Mouse (Mus musculus) kidney, adult 9 months (tissue): Measurements from ENCODE around the gene Nfkbid.

Experiments used
- DNase-seq: peaks from one replicate; pipeline ENCODE4 v3.0.0; 2022

Nfkbid gene

GRCm38 (mm10) chr7:30430191-30430590, 8.7 kb downstream of the Nfkbid start:
- DNase-seq, result no peak

DNA sequence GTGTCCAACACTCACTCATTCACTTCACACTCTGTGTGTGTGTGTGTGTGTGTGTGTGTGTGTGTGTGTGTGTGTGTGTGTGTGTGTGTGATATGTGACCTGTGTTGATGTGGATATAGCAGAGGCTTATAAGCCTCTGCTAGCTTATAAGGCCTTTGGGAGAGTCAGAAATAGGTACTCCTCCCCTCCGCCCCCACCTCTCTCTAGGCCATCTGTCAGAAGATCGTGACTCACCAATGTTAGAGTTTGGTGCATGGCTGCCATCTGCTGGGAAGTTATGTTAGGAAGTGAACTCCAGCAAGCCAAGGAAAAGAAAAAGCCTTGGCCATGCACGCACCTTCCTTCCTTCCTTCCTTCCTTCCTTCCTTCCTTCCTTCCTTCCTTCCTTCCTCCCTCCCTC, 10.3 kb downstream of the Nfkbid start:
- DNase-seq, result peak; percentile 67

- DNase-seq, result peak; percentile 49
Observed at GRCm38 (mm10) chr7:30434238-30434637, 12.7 kb downstream of the Nfkbid start.

DNA sequence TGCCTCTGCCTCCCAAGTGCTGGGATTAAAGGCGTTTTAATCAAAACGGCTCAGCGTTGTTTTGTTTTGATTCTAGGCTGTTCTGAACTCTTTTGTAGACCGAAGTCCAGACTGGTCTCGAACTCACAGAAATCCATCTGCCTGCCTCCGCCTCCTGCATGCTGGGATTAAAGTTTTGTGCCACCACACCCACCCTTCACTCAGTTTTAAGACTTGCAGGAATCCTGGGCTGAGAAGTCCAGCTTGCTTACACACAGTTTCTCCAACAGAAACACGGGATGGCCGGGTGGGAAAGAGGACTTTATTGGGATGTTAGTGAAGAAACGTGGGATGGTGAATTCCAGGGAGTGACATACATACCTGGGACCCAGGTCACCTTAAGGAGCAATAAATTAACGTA, 13.2 kb downstream of the Nfkbid start:
- no peak for DNase-seq

GRCm38 (mm10) chr7:30435156-30435555, 13.6 kb downstream of the Nfkbid start:
- DNase-seq, result no peak

DNA sequence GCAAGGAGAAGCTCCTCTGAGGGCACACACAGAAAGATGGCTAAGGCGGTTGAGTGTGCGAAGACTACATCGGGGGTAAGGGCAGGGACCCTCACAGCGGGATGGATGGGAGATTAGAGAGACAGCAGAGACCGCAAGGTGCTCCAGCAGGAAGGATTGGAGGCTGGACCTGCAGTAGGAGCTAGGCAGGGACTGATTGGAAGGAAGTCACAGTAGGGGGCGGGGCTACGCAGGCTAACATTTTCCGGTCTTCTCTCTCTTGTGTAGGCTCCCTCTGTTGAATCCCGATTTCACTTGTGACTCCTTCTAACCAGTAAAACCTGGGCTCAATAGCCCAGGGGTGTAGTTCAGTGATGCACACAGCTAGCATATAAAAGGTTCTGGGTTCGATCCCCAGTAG, 15.3 kb downstream of the Nfkbid start:
- no peak for DNase-seq

- no peak for DNase-seq
Observed at GRCm38 (mm10) chr7:30439734-30440133, 18.2 kb downstream of the Nfkbid start.

DNA sequence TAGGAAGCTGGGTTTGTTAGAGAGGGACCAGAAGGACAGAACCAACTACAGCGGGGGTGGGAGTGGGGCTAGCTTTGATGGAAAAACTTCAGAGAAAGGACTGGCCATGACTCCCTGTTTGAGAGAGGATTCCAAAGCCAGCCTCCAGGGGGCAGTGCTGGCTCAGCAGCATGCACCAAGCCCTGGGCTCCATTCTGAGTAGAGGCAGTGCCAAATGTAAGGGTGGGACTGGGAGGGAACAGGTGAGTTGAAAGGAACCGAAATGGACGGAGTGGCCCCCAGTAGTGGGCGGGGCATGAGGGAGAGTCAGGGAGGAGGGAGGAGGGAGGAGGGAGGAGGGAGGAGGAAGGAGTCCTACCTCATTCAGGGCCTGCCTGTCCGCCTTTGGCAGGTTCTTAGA, 19.2 kb downstream of the Nfkbid start:
- peak; percentile 35 for DNase-seq

- no peak for DNase-seq
Observed at GRCm38 (mm10) chr7:30443696-30444095, 22.2 kb downstream of the Nfkbid start.

DNA sequence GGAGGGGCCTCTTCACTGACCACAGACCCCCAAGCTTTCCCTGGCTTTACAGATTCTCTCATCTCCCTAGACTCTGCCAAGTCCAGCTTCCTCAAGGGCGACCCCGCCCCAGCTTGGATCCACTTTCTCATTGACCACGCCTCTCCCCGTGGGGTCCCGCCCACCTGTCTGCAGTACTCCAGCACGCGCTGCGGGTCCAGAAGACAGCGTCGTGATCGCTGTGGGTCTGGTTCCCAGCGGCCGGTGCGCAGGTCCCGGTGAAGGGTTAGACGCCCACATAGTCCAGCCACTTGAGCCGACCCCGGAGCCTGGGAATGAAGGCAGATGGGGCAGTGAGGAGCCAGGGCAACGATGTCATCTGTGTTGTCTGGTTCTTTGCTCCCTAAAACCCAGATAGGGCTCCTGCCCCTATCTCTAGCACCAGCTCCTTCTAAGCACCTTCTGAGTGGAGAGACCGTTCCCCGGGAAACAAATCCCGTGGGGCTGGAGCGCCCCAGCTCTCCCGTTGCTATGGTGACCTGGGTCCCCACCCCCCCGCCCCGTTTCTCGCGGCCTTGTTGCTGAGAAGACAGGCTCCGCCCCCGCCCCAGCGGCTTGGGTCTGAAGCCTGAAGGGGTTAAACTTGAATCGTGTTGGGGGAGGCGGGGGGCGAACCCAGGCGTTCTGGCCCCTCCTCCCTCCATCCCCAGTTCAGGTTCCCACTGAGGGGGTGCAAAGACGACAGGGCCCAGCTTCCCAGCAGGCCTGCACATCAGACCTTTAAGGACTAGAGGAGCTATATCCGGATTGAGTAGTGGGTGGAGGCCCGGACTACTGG, 22.8 kb downstream of the Nfkbid start:
- DNase-seq, result no peak

GRCm38 (mm10) chr7:30444971-30445751, 23.6 kb downstream of the Nfkbid start, which contains the start of gene Aplp1:
Aplp1 (minus strand) TSS chr7:30445535.
- DNase-seq, result peak; percentile 31

- no peak for DNase-seq
Observed at GRCm38 (mm10) chr7:30450241-30450640, 28.7 kb downstream of the Nfkbid start.

DNA sequence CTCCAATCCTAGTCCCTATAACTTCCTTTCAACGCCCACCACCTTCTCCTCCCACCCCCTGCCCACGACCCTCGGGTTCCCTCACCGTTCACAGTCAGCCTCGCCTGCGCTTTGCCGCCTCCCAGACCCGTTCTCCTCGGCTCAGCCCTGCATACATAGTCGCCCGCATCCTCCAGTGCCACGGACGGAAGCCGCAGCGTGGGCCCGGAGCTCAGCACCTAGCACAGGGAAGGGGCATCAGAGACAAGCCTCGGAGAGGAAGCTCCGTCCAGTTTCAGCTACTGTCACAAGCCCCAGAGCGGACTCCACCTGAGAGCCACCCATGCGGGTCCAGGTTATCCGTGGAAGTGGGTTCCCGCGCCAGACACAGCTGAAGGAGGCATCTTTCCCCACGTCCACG, 31.8 kb downstream of the Nfkbid start:
- no peak for DNase-seq

DNA sequence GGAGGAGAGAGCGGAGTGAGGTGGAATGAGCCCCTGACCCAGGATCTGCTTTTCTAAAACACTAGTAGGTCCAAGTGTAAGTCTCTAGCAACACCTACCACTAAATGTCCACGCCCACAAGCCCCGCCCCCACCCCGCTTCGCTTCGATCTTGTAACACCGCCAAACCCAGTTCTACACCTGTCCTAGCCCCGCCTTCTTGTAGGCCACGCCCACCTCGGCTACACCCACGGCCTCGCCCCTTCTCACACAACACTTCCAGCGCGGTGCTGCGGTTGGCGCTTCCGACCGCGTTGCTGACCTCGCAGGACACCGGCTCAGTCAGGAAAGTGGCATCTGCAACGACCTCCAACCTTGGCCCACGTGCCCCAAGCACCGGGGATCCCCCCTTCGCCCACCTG, 32.2 kb downstream of the Nfkbid start:
- peak; percentile 63 for DNase-seq

DNA sequence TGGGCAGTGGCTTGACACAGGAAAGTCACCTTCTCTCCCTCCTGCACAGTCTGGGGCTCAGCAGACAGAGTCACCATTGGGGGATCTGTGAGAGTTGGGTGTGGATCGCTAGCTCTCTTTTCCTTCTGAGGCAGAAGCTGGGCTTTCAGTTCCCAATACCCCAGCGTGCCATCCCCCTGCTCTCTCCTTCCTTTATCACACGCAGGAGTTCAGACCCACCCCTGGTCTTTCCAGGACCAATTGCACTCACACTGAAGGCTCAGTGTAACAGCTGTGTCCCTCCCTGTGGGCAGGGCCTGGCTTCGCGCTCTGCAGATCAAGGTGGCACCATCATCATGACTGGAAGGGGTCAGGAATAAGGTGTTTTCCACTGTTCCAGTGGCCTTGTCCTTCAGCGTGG, 32.7 kb downstream of the Nfkbid start:
- no peak for DNase-seq

GRCm38 (mm10) chr7:30456487-30456886, 35.0 kb downstream of the Nfkbid start:
- no peak for DNase-seq

- DNase-seq, result no peak
Observed at GRCm38 (mm10) chr7:30456911-30457628, 35.5 kb downstream of the Nfkbid start.

GRCm38 (mm10) chr7:30457629-30458330, 36.2 kb downstream of the Nfkbid start, which contains the start of the genes Kirrel2 and Nphs1:
Kirrel2 (minus strand) TSS chr7:30457690.
Nphs1 (plus strand) TSS chr7:30458315.
- DNase-seq, result no peak

DNA sequence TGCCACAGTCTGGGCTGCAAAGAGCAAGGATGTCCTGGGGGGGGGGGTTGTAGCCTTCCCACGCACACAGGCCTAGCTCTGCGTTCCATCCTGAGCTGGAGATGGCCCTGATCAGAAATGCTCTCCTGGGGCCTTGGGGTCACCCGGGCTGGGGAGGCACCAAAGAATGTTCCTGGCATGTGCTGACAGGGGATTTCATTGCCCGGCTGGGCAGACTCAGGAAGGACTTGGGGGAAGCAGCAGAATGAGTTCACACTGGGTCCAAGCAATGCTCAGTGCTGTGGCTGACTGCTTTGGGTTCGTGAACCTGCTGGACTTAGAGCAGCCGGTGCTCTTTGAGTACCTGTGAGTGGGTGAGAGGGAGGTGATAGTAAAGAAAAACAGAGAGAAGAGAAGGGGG, 38.0 kb downstream of the Nfkbid start:
- no peak for DNase-seq

DNA sequence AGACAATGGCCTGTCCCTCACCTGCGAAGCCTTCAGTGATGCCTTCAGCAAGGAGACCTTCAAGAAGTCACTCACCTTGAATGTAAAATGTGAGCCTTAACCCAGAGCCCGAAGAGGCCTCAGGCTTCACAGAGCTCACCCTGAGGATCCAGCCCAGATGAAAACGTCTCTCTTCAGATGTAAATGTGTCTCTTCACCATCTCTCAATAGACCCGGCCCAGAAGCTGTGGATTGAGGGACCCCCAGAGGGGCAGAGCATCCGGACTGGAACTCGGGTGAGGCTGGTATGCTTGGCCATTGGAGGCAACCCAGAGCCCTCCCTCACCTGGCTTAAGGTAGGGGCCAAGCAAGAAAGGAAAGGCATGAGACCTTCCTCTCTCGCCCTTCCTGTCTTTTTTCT, 42.0 kb downstream of the Nfkbid start:
- DNase-seq, result no peak

GRCm38 (mm10) chr7:30463996-30464395, 42.5 kb downstream of the Nfkbid start:
- DNase-seq, result no peak

DNA sequence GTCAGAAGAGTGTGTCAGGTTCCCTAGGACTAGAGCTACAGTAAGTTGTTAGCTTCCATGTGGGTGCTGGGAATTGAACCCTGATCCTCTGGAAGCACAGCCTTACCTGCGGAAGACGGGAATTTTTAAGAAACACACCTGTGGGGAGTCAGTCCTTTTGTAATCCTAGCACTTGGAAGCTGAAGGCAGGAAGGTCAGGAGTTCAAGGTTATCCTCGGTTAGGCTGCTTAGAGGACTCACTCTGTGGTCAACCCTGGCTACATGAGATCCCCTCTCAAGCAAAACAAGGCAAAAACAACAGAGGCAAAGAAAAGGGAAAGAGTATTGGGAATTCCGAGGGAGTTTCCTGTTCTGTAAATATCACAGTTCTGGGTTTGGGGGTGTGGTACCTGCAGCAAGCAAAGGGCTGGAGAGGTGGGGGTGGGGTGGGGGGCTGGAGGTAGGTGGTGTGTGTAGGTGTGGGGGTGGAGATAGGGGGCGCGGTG, 43.3 kb downstream of the Nfkbid start:
- DNase-seq, result no peak

DNA sequence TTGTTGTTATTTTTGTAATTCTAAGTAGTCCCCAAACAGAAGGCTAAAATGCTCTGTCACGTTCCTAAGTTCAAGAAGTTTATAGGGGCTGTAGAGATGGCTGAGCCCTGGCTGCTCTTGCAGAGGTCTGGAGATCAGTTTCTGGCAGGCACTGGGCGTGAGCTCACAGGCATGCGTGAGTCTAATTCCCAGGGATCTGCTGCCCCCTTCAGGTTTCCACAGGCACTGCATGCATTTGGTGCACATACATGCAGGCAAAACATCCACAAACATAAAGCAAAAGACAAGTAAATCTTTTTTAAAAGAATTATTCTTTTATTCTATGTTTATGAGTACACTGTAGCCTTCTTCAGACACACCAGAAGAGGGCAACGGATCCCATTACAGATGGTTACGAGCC, 50.9 kb downstream of the Nfkbid start:
- DNase-seq, result peak; percentile 42
